Mouse (Mus musculus) layer of hippocampus, adult 11-12 months (tissue): Measurements from ENCODE around the gene Ap3b1.

Experiments used
- DNase-seq: peaks from one replicate; pipeline ENCODE4 v3.0.0; 2022; ENCODE audit warnings: low spot score

The Ap3b1 gene

GRCm38 (mm10) chr13:94539851-94540646 is 181.3 kb downstream of the Ap3b1 start:
- DNase-seq: no peak

GRCm38 (mm10) chr13:94542061-94542460 is 183.3 kb downstream of the Ap3b1 start:
- DNase-seq: no peak

GRCm38 (mm10) chr13:94544211-94544610 is 185.5 kb downstream of the Ap3b1 start:
- DNase-seq: no peak

GRCm38 (mm10) chr13:94545739-94546138 is 187.0 kb downstream of the Ap3b1 start:
- DNase-seq: no peak

- no peak for DNase-seq
These were observed 187.5 kb downstream of the Ap3b1 start for GRCm38 (mm10) chr13:94546246-94546645.

GRCm38 (mm10) chr13:94549580-94549979 is 190.8 kb downstream of the Ap3b1 start:
- no peak for DNase-seq

GRCm38 (mm10) chr13:94550037-94550436 is 191.3 kb downstream of the Ap3b1 start:
- DNase-seq: no peak

- DNase-seq: peak; percentile 89
These were observed 201.3 kb downstream of the Ap3b1 start for GRCm38 (mm10) chr13:94560011-94560410.

- DNase-seq: no peak
These were observed 202.1 kb downstream of the Ap3b1 start for GRCm38 (mm10) chr13:94560878-94561277.

- DNase-seq: no peak
These were observed 204.0 kb downstream of the Ap3b1 start for GRCm38 (mm10) chr13:94562652-94563339.

GRCm38 (mm10) chr13:94563836-94564235 is 205.1 kb downstream of the Ap3b1 start:
- DNase-seq: no peak

GRCm38 (mm10) chr13:94564351-94564994 is 205.7 kb downstream of the Ap3b1 start:
- DNase-seq: no peak

- no peak for DNase-seq
These were observed 206.4 kb downstream of the Ap3b1 start for GRCm38 (mm10) chr13:94565176-94565575.

GRCm38 (mm10) chr13:94565616-94566015 is 206.9 kb downstream of the Ap3b1 start:
- DNase-seq: no peak

- no peak for DNase-seq
These were observed 209.0 kb downstream of the Ap3b1 start for GRCm38 (mm10) chr13:94567739-94568138.

GRCm38 (mm10) chr13:94571001-94571400 is 212.2 kb downstream of the Ap3b1 start:
- no peak for DNase-seq

- DNase-seq: no peak
These were observed 214.6 kb downstream of the Ap3b1 start for GRCm38 (mm10) chr13:94573356-94573755.

GRCm38 (mm10) chr13:94573833-94574232 is 215.1 kb downstream of the Ap3b1 start:
- no peak for DNase-seq

- DNase-seq: no peak
These were observed 217.0 kb downstream of the Ap3b1 start for GRCm38 (mm10) chr13:94575607-94576398.

- DNase-seq: no peak
These were observed 217.8 kb downstream of the Ap3b1 start for GRCm38 (mm10) chr13:94576399-94577176.

- no peak for DNase-seq
These were observed 218.4 kb downstream of the Ap3b1 start for GRCm38 (mm10) chr13:94577177-94577540.
